12 mouse cellular contexts compared by ENCODE assay signal in the genomic region with DNA sequence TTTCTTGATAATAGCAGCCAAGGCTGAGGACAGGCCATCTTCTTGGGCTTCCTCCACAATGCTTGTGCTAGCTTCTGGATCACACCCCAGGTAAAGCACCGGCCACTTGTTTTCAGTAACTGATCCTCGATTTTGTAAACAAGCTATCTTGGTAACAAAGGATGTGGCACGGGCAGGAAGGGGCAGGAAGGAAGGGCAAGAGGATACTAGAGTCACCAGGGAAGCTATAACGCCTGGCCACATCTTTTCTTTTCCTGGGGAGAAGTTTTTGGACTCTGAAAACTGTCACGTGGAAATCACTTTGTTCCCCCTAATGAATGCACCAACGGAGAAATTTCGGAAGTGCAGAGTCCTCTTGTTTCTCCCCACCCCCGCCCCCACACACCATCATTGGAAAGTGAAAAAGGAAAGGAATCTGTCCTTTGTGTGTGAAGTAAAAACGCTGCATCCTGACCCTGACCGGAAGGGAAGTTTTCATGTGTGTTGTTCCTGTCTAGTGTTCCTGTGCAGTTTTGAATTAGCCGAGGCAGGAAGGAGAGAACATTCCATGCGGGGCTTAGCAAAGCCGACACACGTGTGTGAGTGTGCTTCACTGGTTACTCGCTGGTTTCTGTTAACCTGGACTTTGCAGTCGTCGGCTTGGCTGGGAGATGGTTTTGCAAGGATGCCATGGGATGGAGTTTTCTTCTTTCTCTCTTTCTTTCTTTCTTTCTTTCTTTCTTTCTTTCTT.
DNase-seq lines count a peak whose midpoint lies in the region; ATAC-seq and TF ChIP-seq lines count a peak whose summit lies in the region.
"Had no signal": no experiment of that assay in that cellular context is flagged by ENCODE, and none has a peak within 500 bp of the region (broad histone marks: within the 10 kb centered on the region; RNA-seq: fewer than 3 reads in every experiment).

No protein-coding gene starts in this region.

- H3K9me3 ChIP-seq in forebrain, embryonic 10.5 days, result no peaks in the 10 kb centered on the region
- H3K9me3 ChIP-seq in forebrain, embryonic 15.5 days, result no peaks in the 10 kb centered on the region
- peaks cover 12% of the 10 kb centered on the region; the same call in 1 of the 2 replicates for H3K9me3 ChIP-seq in megakaryocyte, embryonic 14.5 days
- H3K9me3 ChIP-seq in kidney, postnatal 0 days (replicated peaks; ENCODE audit: low read length), result no peaks in the 10 kb centered on the region
- H3K9me3 ChIP-seq: embryonic facial prominence, embryonic 12.5 days; stomach, embryonic 15.5 days had no signal

- ATAC-seq in forebrain, embryonic 15.5 days (replicated peaks), result no peak
- no peak for ATAC-seq in megakaryocyte, adult 5-6 weeks (ENCODE audit: poor library complexity, severe bottlenecking)
- no peak for ATAC-seq in kidney, postnatal 0 days (replicated peaks; ENCODE audit: low FRiP score, low read depth)
- ATAC-seq: Patski had no signal

- no peak overlapping the region for H3K4me2 ChIP-seq in forebrain, embryonic 15.5 days (replicated peaks)
- H3K4me2 ChIP-seq in kidney, postnatal 0 days (ENCODE audit: low read length), result no peak overlapping the region
- H3K4me2 ChIP-seq: embryonic facial prominence, embryonic 12.5 days; stomach, embryonic 15.5 days had no signal

- no peak for DNase-seq in forebrain, embryonic 10.5 days (ENCODE audit: extremely low spot score, low spot score)
- DNase-seq in kidney, postnatal 0 days (ENCODE audit: low spot score), result peak; percentile 57
- DNase-seq in lung, postnatal 36 days, result peak; percentile 9
- no peak for DNase-seq in right cerebral cortex, adult 2 months (ENCODE audit: low spot score in 2 of 2)
- DNase-seq in thymus, adult 18-20 months, result no peak
- DNase-seq: gastrocnemius, postnatal 14 days had no signal

- WGBS in forebrain, embryonic 10.5 days, result 48% methylated on average over 17 of the region's 17 CpGs
- WGBS in forebrain, embryonic 15.5 days, result 45% methylated on average over 17 of the region's 17 CpGs
- WGBS in kidney, postnatal 0 days, result 34% methylated on average over 17 of the region's 17 CpGs

- no peak for TF ChIP-seq CTCF in kidney, postnatal 0 days (IDR thresholded peaks at IDR 0.05; ENCODE audit: low read depth)

- H3K27me3 ChIP-seq in forebrain, embryonic 10.5 days (ENCODE audit: poor library complexity, severe bottlenecking), result no peaks in the 10 kb centered on the region
- H3K27me3 ChIP-seq in forebrain, embryonic 15.5 days, result no peaks in the 10 kb centered on the region
- peaks cover 2% of the 10 kb centered on the region for H3K27me3 ChIP-seq in megakaryocyte, embryonic 14.5 days (replicated peaks)
- no peaks in the 10 kb centered on the region for H3K27me3 ChIP-seq in kidney, postnatal 0 days (ENCODE audit: insufficient read depth, low read length)
- H3K27me3 ChIP-seq: embryonic facial prominence, embryonic 12.5 days; Patski; stomach, embryonic 15.5 days had no signal

- H3K4me1 ChIP-seq in forebrain, embryonic 10.5 days, result peaks cover 7% of the 10 kb centered on the region
- no peaks in the 10 kb centered on the region for H3K4me1 ChIP-seq in forebrain, embryonic 15.5 days
- peaks cover 7% of the 10 kb centered on the region for H3K4me1 ChIP-seq in megakaryocyte, embryonic 14.5 days
- no peaks in the 10 kb centered on the region for H3K4me1 ChIP-seq in kidney, postnatal 0 days (replicated peaks; ENCODE audit: insufficient read depth, low read length)
- H3K4me1 ChIP-seq: embryonic facial prominence, embryonic 12.5 days; stomach, embryonic 15.5 days had no signal

- H3K4me3 ChIP-seq in forebrain, embryonic 10.5 days, result no peak overlapping the region
- H3K4me3 ChIP-seq in forebrain, embryonic 15.5 days, result no peak overlapping the region
- H3K4me3 ChIP-seq in megakaryocyte, embryonic 14.5 days (replicated peaks), result peak overlapping the region; percentile 81
- H3K4me3 ChIP-seq in kidney, postnatal 0 days (replicated peaks; ENCODE audit: low read depth, low read length), result no peak overlapping the region
- H3K4me3 ChIP-seq: embryonic facial prominence, embryonic 12.5 days; stomach, embryonic 15.5 days had no signal

- no peaks in the 10 kb centered on the region for H3K36me3 ChIP-seq in forebrain, embryonic 10.5 days (replicated peaks)
- no peaks in the 10 kb centered on the region for H3K36me3 ChIP-seq in forebrain, embryonic 15.5 days
- H3K36me3 ChIP-seq in megakaryocyte, embryonic 14.5 days (replicated peaks; ENCODE audit: low read length), result no peaks in the 10 kb centered on the region
- H3K36me3 ChIP-seq in kidney, postnatal 0 days (ENCODE audit: insufficient read depth, low read length), result no peaks in the 10 kb centered on the region
- H3K36me3 ChIP-seq: embryonic facial prominence, embryonic 12.5 days; stomach, embryonic 15.5 days had no signal

- no peak overlapping the region for H3K9ac ChIP-seq in forebrain, embryonic 15.5 days (replicated peaks)
- H3K9ac ChIP-seq in kidney, postnatal 0 days (ENCODE audit: low read depth, low read length), result no peak overlapping the region
- H3K9ac ChIP-seq: embryonic facial prominence, embryonic 12.5 days; stomach, embryonic 15.5 days had no signal

- H3K27ac ChIP-seq in forebrain, embryonic 10.5 days, result peak overlapping the region; percentile 22; the same call in 1 of the 2 replicates
- no peak overlapping the region for H3K27ac ChIP-seq in forebrain, embryonic 15.5 days (replicated peaks)
- H3K27ac ChIP-seq in kidney, postnatal 0 days, result no peak overlapping the region
- H3K27ac ChIP-seq: embryonic facial prominence, embryonic 12.5 days; stomach, embryonic 15.5 days had no signal

Comparison
In these comparisons a context has a peak if more than half of its experiments do, and no peak if none do; other contexts are left out.
1. DNase-seq: peak in kidney, postnatal 0 days (single experiment) and lung, postnatal 36 days (single experiment); none in forebrain, embryonic 10.5 days (single experiment), right cerebral cortex, adult 2 months (0 of 2) and thymus, adult 18-20 months (0 of 2).